Mouse (Mus musculus) kidney, postnatal 0 days (tissue): Measurements from ENCODE around the gene Wnt7a. TPM values are rescaled to one million over a fixed set of nuclear protein-coding genes. Genes with fewer than 3 reads are reported as not detected.

Experiments
- ATAC-seq: fragments of 200-750 bp; cut with Nextera tagmentation; replicated peaks from 2 replicates; pipeline ENCODE4 v1.8.0; 2017; ENCODE audit warnings: low read depth, moderate number of reproducible peaks, moderate TSS enrichment, moderate library complexity; ENCODE audit not compliant: low FRiP score
- DNase-seq: peaks from one replicate; pipeline ENCODE4 v3.0.0-alpha.2; 2016; ENCODE audit warnings: low spot score
- H3K27ac ChIP-seq: fragments of 300-500 bp; sonication (generic); 2 replicates; pipeline ENCODE4 v1.5.1; 2014; ENCODE audit warnings: mild to moderate bottlenecking
- H3K27me3 ChIP-seq: fragments of 300-500 bp; sonication (generic); 2 replicates; pipeline ENCODE4 v1.6.1; 2014; ENCODE audit warnings: low read length, mixed read lengths; ENCODE audit not compliant: insufficient read depth
- H3K36me3 ChIP-seq: fragments of 300-500 bp; sonication (generic); 2 replicates; pipeline ENCODE4 v1.6.1; 2014; ENCODE audit warnings: low read length, mixed read lengths; ENCODE audit not compliant: insufficient read depth
- H3K4me1 ChIP-seq: fragments of 300-500 bp; sonication (generic); replicated peaks from 2 replicates; pipeline ENCODE4 v1.6.1; 2014; ENCODE audit warnings: antibody characterized with exemption, low read length, mixed read lengths; ENCODE audit not compliant: insufficient read depth
- H3K4me2 ChIP-seq: fragments of 300-500 bp; sonication (generic); 2 replicates; pipeline ENCODE4 v1.6.1; 2014; ENCODE audit warnings: mild to moderate bottlenecking, low read length, moderate library complexity, mixed read lengths
- H3K4me3 ChIP-seq: fragments of 300-500 bp; sonication (generic); replicated peaks from 2 replicates; pipeline ENCODE4 v1.5.1; 2014; ENCODE audit warnings: low read depth, low read length
- H3K9ac ChIP-seq: fragments of 300-500 bp; sonication (generic); 2 replicates; pipeline ENCODE4 v1.6.1; 2014; ENCODE audit warnings: low read depth, low read length
- H3K9me3 ChIP-seq: fragments of 300-500 bp; sonication (generic); replicated peaks from 2 replicates; pipeline ENCODE4 v1.6.1; 2016; ENCODE audit warnings: low read length, inconsistent platforms, mixed read lengths
- CTCF ChIP-seq: IDR thresholded peaks from 2 replicates; pipeline ENCODE4 v1.5.1; 2016; ENCODE audit warnings: antibody characterized with exemption, low read depth, mild to moderate bottlenecking, moderate library complexity
- WGBS: fragments of 180-500 bp; shearing (Covaris S2); extraction: QIAGEN DNeasy Blood & Tissue Kit; methylation state at CpG from one replicate; pipeline ENCODE4 v1.1.7; 2014; 5-methylcytosine and 5-hydroxymethylcytosine counted together
- polyA plus RNA-seq: library from polyadenylated mRNA; unstranded; fragments of >200 nt; fragmentation: Nextera tagmentation; extraction: Ambion mirVana; gene quantifications from 2 replicates; pipeline ENCODE4 v1.2.1, GENCODE M21; 2015

Wnt7a gene
- polyA plus RNA-seq, 1 experiment from 2014 or later: 0.04 TPM

- ATAC-seq (no peak), DNase-seq (no peak)
- H3K36me3 ChIP-seq: no peaks in the 10 kb centered on the region
- H3K27ac ChIP-seq: no peak overlapping the region
- no peaks in the 10 kb centered on the region for H3K9me3 ChIP-seq
- no peak overlapping the region for H3K4me3 ChIP-seq
- H3K4me1 ChIP-seq: no peaks in the 10 kb centered on the region
- H3K9ac ChIP-seq: no peak overlapping the region
- no peak for TF ChIP-seq CTCF
- H3K27me3 ChIP-seq: no peaks in the 10 kb centered on the region
- no peak overlapping the region for H3K4me2 ChIP-seq
- 52% methylated on average over 12 of the region's 12 CpGs for WGBS
These were observed 10.6 kb downstream of the Wnt7a start for GRCm38 (mm10) chr6:91400514-91400913.

- H3K4me2 ChIP-seq: no peak overlapping the region
- no peak for TF ChIP-seq CTCF
- no peak overlapping the region for H3K4me3 ChIP-seq
- no peaks in the 10 kb centered on the region for H3K9me3 ChIP-seq
- no peak for DNase-seq
- no peak overlapping the region for H3K9ac ChIP-seq
- H3K4me1 ChIP-seq: no peaks in the 10 kb centered on the region
- 86% methylated on average over 5 of the region's 5 CpGs for WGBS
- no peak for ATAC-seq
- no peak overlapping the region for H3K27ac ChIP-seq
- H3K27me3 ChIP-seq: no peaks in the 10 kb centered on the region
- no peaks in the 10 kb centered on the region for H3K36me3 ChIP-seq
These were observed 18.5 kb downstream of the Wnt7a start for GRCm38 (mm10) chr6:91392475-91393174.

- H3K36me3 ChIP-seq: no peaks in the 10 kb centered on the region
- no peak for TF ChIP-seq CTCF
- no peaks in the 10 kb centered on the region for H3K27me3 ChIP-seq
- H3K27ac ChIP-seq: no peak overlapping the region
- H3K4me3 ChIP-seq: no peak overlapping the region
- H3K9me3 ChIP-seq: no peaks in the 10 kb centered on the region
- no peaks in the 10 kb centered on the region for H3K4me1 ChIP-seq
- no peak overlapping the region for H3K4me2 ChIP-seq
- 67% methylated on average over 4 of the region's 4 CpGs for WGBS
- no peak for ATAC-seq
- no peak overlapping the region for H3K9ac ChIP-seq
- DNase-seq: no peak
These were observed 22.0 kb downstream of the Wnt7a start for GRCm38 (mm10) chr6:91389141-91389540.

GRCm38 (mm10) chr6:91384415-91384814 is 26.7 kb downstream of the Wnt7a start:
- 85% methylated on average over 2 of the region's 2 CpGs for WGBS
- H3K27me3 ChIP-seq: no peaks in the 10 kb centered on the region
- no peaks in the 10 kb centered on the region for H3K9me3 ChIP-seq
- H3K4me2 ChIP-seq: no peak overlapping the region
- ATAC-seq (no peak), DNase-seq (no peak)
- H3K4me3 ChIP-seq: no peak overlapping the region
- no peak overlapping the region for H3K9ac ChIP-seq
- no peak overlapping the region for H3K27ac ChIP-seq
- no peaks in the 10 kb centered on the region for H3K36me3 ChIP-seq
- H3K4me1 ChIP-seq: peaks cover under 1% of the 10 kb centered on the region; the same call in 1 of the 2 replicates
- no peak for TF ChIP-seq CTCF

- WGBS: 62% methylated on average over 2 of the region's 2 CpGs
- H3K4me1 ChIP-seq: peaks cover 4% of the 10 kb centered on the region; the same call in 1 of the 2 replicates
- H3K27ac ChIP-seq: no peak overlapping the region
- no peaks in the 10 kb centered on the region for H3K9me3 ChIP-seq
- DNase-seq (no peak), ATAC-seq (no peak)
- H3K4me2 ChIP-seq: no peak overlapping the region
- no peaks in the 10 kb centered on the region for H3K36me3 ChIP-seq
- H3K27me3 ChIP-seq: no peaks in the 10 kb centered on the region
- TF ChIP-seq CTCF: no peak
- H3K4me3 ChIP-seq: no peak overlapping the region
- no peak overlapping the region for H3K9ac ChIP-seq
These were observed 27.3 kb downstream of the Wnt7a start for GRCm38 (mm10) chr6:91383871-91384270.

GRCm38 (mm10) chr6:91383303-91383702 is 27.9 kb downstream of the Wnt7a start:
- Histone ChIP-seq H3K4me1 (peaks cover 4% of the 10 kb centered on the region; the same call in 1 of the 2 replicates), H3K9me3 (no peaks in the 10 kb centered on the region), H3K27me3 (no peaks in the 10 kb centered on the region), H3K4me3 (no peak overlapping the region), H3K27ac (no peak overlapping the region), H3K36me3 (no peaks in the 10 kb centered on the region), H3K4me2 (no peak overlapping the region), H3K9ac (no peak overlapping the region)
- DNase-seq: no peak
- TF ChIP-seq CTCF: no peak
- WGBS: 71% methylated on average over 1 of the region's 1 CpGs
- ATAC-seq: no peak
